Mouse (Mus musculus) heart, adult 2 months (tissue): ENCODE data around the gene Aph1b.

Experiments
- CTCF ChIP-seq: fragments of 200-600 bp; IDR thresholded peaks from 2 replicates; pipeline ENCODE4 v1.8.1; 2022; ENCODE audit warnings: antibody characterized with exemption, mild to moderate bottlenecking, moderate library complexity
- POLR2A ChIP-seq: fragments of 200-500 bp; IDR thresholded peaks from 2 replicates; pipeline ENCODE4 v1.6.1; 2011; ENCODE audit warnings: mild to moderate bottlenecking, low read depth, low read length, control low read depth; ENCODE audit not compliant: insufficient read depth

DNA sequence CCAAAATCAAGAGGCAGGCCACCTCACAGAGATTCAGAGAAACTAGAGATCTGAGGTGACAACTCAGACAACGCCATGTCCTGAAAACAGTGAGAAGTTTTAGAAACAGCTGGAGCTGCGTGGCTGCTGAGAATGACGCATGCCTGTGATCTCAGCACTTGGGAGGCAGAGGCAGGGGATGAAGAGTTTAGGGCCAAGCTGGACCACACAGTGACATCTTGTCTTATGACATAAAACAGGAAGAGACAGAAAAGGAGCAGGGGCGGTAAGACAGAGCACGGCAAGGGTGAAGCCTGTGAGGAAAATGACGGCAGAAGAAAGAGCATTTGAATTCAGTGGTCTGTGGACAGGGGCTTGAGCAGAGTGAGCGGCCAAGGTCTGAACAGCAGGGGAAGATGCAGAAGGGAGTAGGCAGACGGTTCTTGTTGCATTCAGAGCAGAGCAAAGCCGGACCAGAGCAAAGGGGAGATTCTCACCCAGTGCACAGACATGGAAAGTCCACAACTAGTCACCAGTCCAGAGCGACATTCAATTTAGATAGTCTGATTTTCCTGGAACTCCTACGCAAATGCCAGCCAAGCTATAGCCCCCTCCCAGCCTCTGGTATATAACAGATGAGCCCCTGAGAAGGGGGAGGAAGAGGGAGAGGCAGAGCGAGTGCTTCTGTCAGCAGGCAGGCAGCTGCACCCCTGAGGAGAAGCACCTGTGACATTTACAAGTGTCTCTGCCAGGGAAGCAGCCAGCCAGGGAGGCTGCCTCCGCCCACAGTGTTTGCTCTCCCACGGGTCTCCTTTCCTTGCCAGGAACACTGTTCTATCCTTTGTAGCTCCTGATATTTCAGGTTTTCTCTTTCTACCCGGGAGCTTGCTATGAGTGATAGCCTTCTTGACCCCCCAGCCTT lies 62.2 kb downstream of the Aph1b start:
- TF ChIP-seq CTCF: no peak
- TF ChIP-seq POLR2A: no peak
